Mouse (Mus musculus) kidney, embryonic 16.5 days (tissue): ENCODE measurements at regions not wholly inside any gene's neighbourhood (a gene's known extent, or its start where the extent isn't known, plus 50 kb on each side); places are given as distances from the start of the nearest gene placed in this dataset.

Source experiments
- ATAC-seq: fragments of 200-750 bp; cut with Nextera tagmentation; 2 replicates; pipeline ENCODE4 v1.8.0; 2017; ENCODE audit warnings: moderate TSS enrichment; ENCODE audit not compliant: low FRiP score, low TSS enrichment
- H3K27ac ChIP-seq: fragments of 300-500 bp; sonication (generic); 2 replicates; pipeline ENCODE4 v1.5.1; 2014; ENCODE audit warnings: low read length
- H3K27me3 ChIP-seq: fragments of 300-500 bp; sonication (generic); 2 replicates; pipeline ENCODE4 v1.6.1; 2014; ENCODE audit warnings: low read length, control low read depth, mixed read lengths; ENCODE audit not compliant: insufficient read depth
- H3K36me3 ChIP-seq: fragments of 300-500 bp; sonication (generic); 2 replicates; pipeline ENCODE4 v1.6.1; 2014; ENCODE audit warnings: low read length, control low read depth, mixed read lengths; ENCODE audit not compliant: insufficient read depth
- H3K4me1 ChIP-seq: fragments of 300-500 bp; sonication (generic); 2 replicates; pipeline ENCODE4 v1.6.1; 2014; ENCODE audit warnings: low read length, control low read depth, mixed read lengths; ENCODE audit not compliant: insufficient read depth
- H3K4me2 ChIP-seq: fragments of 300-500 bp; sonication (generic); replicated peaks from 2 replicates; pipeline ENCODE4 v1.6.1; 2014; ENCODE audit warnings: low read depth, low read length
- H3K4me3 ChIP-seq: fragments of 300-500 bp; sonication (generic); 2 replicates; pipeline ENCODE4 v1.5.1; 2014; ENCODE audit warnings: mild to moderate bottlenecking, low read length
- H3K9ac ChIP-seq: fragments of 300-500 bp; sonication (generic); replicated peaks from 2 replicates; pipeline ENCODE4 v1.6.1; 2014; ENCODE audit warnings: low read length
- H3K9me3 ChIP-seq: fragments of 300-500 bp; sonication (generic); 2 replicates; pipeline ENCODE4 v1.6.1; 2016; ENCODE audit warnings: low read length, control low read depth
- WGBS: fragments of 180-500 bp; shearing (Covaris S2); extraction: QIAGEN DNeasy Blood & Tissue Kit; methylation state at CpG from one replicate; pipeline ENCODE4 v1.1.7; 2014; 5-methylcytosine and 5-hydroxymethylcytosine counted together

GRCm38 (mm10) chr11:63712053-63712864 is 209.8 kb downstream of the Hs3st3b1 start:
- Histone ChIP-seq H3K9me3 (no peaks in the 10 kb centered on the region), H3K27ac (peak overlapping the region; percentile 46), H3K9ac (no peak overlapping the region), H3K4me1 (peaks cover 11% of the 10 kb centered on the region), H3K4me2 (peak overlapping the region; percentile 34; the same call in 1 of the 2 replicates), H3K36me3 (no peaks in the 10 kb centered on the region), H3K4me3 (peak overlapping the region; percentile 8; the same call in 1 of the 2 replicates), H3K27me3 (no peaks in the 10 kb centered on the region)
- peak; percentile 82; the same call in 1 of the 2 replicates for ATAC-seq
- WGBS: 34% methylated on average over 15 of the region's 15 CpGs

- Histone ChIP-seq H3K9me3 (no peaks in the 10 kb centered on the region), H3K27me3 (no peaks in the 10 kb centered on the region), H3K36me3 (no peaks in the 10 kb centered on the region), H3K27ac (no peak overlapping the region), H3K4me1 (no peaks in the 10 kb centered on the region), H3K4me3 (no peak overlapping the region), H3K9ac (no peak overlapping the region), H3K4me2 (no peak overlapping the region)
- no peak for ATAC-seq
- 94% methylated on average over 5 of the region's 5 CpGs for WGBS
These were observed 199.8 kb downstream of the Hs3st3b1 start for GRCm38 (mm10) chr11:63722261-63722660.

- Histone ChIP-seq H3K9me3 (no peaks in the 10 kb centered on the region), H3K4me2 (no peak overlapping the region), H3K27ac (no peak overlapping the region), H3K9ac (no peak overlapping the region), H3K36me3 (no peaks in the 10 kb centered on the region), H3K4me3 (no peak overlapping the region), H3K27me3 (no peaks in the 10 kb centered on the region), H3K4me1 (no peaks in the 10 kb centered on the region)
- 51% methylated on average over 9 of the region's 9 CpGs for WGBS
- no peak for ATAC-seq
These were observed 191.2 kb downstream of the Hs3st3b1 start for GRCm38 (mm10) chr11:63730880-63731279.

GRCm38 (mm10) chr11:63753260-63753659 is 168.8 kb downstream of the Hs3st3b1 start:
- H3K27me3 ChIP-seq: no peaks in the 10 kb centered on the region
- no peak overlapping the region for H3K9ac ChIP-seq
- H3K27ac ChIP-seq: peak overlapping the region; percentile 60
- no peaks in the 10 kb centered on the region for H3K9me3 ChIP-seq
- no peak overlapping the region for H3K4me3 ChIP-seq
- no peaks in the 10 kb centered on the region for H3K36me3 ChIP-seq
- H3K4me1 ChIP-seq: peaks cover 16% of the 10 kb centered on the region
- H3K4me2 ChIP-seq: no peak overlapping the region
- peak; percentile 96 for ATAC-seq
- WGBS: 38% methylated on average over 5 of the region's 5 CpGs

- Histone ChIP-seq H3K9ac (no peak overlapping the region), H3K9me3 (no peaks in the 10 kb centered on the region), H3K27me3 (no peaks in the 10 kb centered on the region), H3K4me2 (no peak overlapping the region), H3K4me1 (peaks cover 16% of the 10 kb centered on the region), H3K27ac (no peak overlapping the region), H3K36me3 (no peaks in the 10 kb centered on the region), H3K4me3 (no peak overlapping the region)
- 75% methylated on average over 3 of the region's 3 CpGs for WGBS
- ATAC-seq: no peak
These were observed 167.3 kb downstream of the Hs3st3b1 start for GRCm38 (mm10) chr11:63754826-63755225.

GRCm38 (mm10) chr11:63758313-63758712 is 163.8 kb downstream of the Hs3st3b1 start:
- no peak overlapping the region for H3K27ac ChIP-seq
- ATAC-seq: no peak

GRCm38 (mm10) chr11:63761561-63761960 is 160.5 kb downstream of the Hs3st3b1 start:
- H3K36me3 ChIP-seq: no peaks in the 10 kb centered on the region
- ATAC-seq: no peak
- no peaks in the 10 kb centered on the region; the same call in 1 of the 2 replicates for H3K4me1 ChIP-seq
- H3K4me2 ChIP-seq: no peak overlapping the region
- no peak overlapping the region for H3K9ac ChIP-seq
- WGBS: 64% methylated on average over 6 of the region's 6 CpGs
- no peaks in the 10 kb centered on the region for H3K27me3 ChIP-seq
- no peaks in the 10 kb centered on the region for H3K9me3 ChIP-seq
- H3K27ac ChIP-seq: no peak overlapping the region
- H3K4me3 ChIP-seq: no peak overlapping the region

More at GRCm38 (mm10) chr11:63758313-63758712, 163.8 kb downstream of the Hs3st3b1 start:
- H3K4me3 ChIP-seq: no peak overlapping the region
- H3K9ac ChIP-seq: no peak overlapping the region
- no peak overlapping the region for H3K4me2 ChIP-seq
- no peaks in the 10 kb centered on the region for H3K27me3 ChIP-seq
- H3K36me3 ChIP-seq: no peaks in the 10 kb centered on the region
- WGBS: 55% methylated on average over 3 of the region's 3 CpGs
- H3K9me3 ChIP-seq: no peaks in the 10 kb centered on the region
- peaks cover 6% of the 10 kb centered on the region; the same call in 1 of the 2 replicates for H3K4me1 ChIP-seq

GRCm38 (mm10) chr11:63767631-63768250 is 154.3 kb downstream of the Hs3st3b1 start:
- no peaks in the 10 kb centered on the region for H3K9me3 ChIP-seq

GRCm38 (mm10) chr11:63769738-63770137 is 152.4 kb downstream of the Hs3st3b1 start:
- WGBS: 94% methylated on average over 2 of the region's 2 CpGs
- no peak overlapping the region for H3K4me2 ChIP-seq

More at GRCm38 (mm10) chr11:63767631-63768250, 154.3 kb downstream of the Hs3st3b1 start:
- Histone ChIP-seq H3K27ac (no peak overlapping the region), H3K4me3 (no peak overlapping the region), H3K4me2 (no peak overlapping the region), H3K4me1 (no peaks in the 10 kb centered on the region), H3K36me3 (no peaks in the 10 kb centered on the region), H3K9ac (no peak overlapping the region), H3K27me3 (no peaks in the 10 kb centered on the region)
- 74% methylated on average over 10 of the region's 10 CpGs for WGBS
- ATAC-seq: no peak

GRCm38 (mm10) chr11:63775382-63775781 is 146.7 kb downstream of the Hs3st3b1 start:
- Histone ChIP-seq H3K9ac (no peak overlapping the region), H3K4me2 (no peak overlapping the region), H3K36me3 (no peaks in the 10 kb centered on the region), H3K4me1 (no peaks in the 10 kb centered on the region), H3K27ac (no peak overlapping the region), H3K27me3 (no peaks in the 10 kb centered on the region), H3K4me3 (no peak overlapping the region), H3K9me3 (no peaks in the 10 kb centered on the region)
- 31% methylated on average over 6 of the region's 6 CpGs for WGBS
- ATAC-seq: peak; percentile 82

More at GRCm38 (mm10) chr11:63769738-63770137, 152.4 kb downstream of the Hs3st3b1 start:
- Histone ChIP-seq H3K4me1 (no peaks in the 10 kb centered on the region), H3K27me3 (no peaks in the 10 kb centered on the region), H3K27ac (no peak overlapping the region), H3K9ac (no peak overlapping the region), H3K4me3 (no peak overlapping the region), H3K36me3 (no peaks in the 10 kb centered on the region), H3K9me3 (no peaks in the 10 kb centered on the region)
- no peak for ATAC-seq
